Mouse (Mus musculus) stomach, postnatal 0 days (tissue): ENCODE measurements around the gene Nr4a1.

Experiments used
- CTCF ChIP-seq: IDR thresholded peaks from 2 replicates; pipeline ENCODE4 v1.5.1; 2016; ENCODE audit warnings: antibody characterized with exemption, low read depth, mild to moderate bottlenecking, moderate library complexity
- EP300 ChIP-seq: optimal IDR thresholded peaks from 2 replicates; pipeline ENCODE3; 2016; ENCODE audit warnings: antibody characterized with exemption

DNA sequence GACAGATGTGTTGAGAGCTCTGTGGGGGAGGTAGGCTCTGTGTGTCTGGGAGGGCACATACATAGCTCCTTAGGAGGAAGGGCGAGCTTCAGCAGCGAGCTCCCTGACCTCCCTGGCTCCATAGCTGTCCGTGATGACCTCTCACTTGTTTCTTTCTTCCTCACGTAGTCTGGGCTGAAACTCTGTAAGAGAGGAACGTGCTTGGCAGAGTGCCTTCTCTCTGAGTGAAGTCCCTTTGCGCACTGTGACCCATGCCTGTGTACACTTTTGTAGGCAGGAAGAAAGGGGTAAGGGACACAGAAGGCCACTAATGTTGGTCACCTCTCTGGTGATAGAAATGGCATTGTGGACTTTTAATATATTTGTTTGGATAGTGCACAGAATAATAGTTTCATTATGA, 33.3 kb downstream of the Nr4a1 start:
- TF ChIP-seq EP300 (no peak), CTCF (no peak)
